Mouse (Mus musculus): Measurements from ENCODE around the gene Gm20388. TPM values are rescaled to one million over a fixed set of nuclear protein-coding genes. Genes with fewer than 3 reads are reported as not detected.

The Gm20388 gene
- total RNA-seq, 1 experiment: 27.0 TPM

GRCm38 (mm10) chr8:124193992-124194391 is 4283.4 kb downstream of the Gm20388 start:
- in situ Hi-C loops (cut with MboI; ENCODE audit: low sequenced_read_pairs in 2 of 2, unreplicated experiment in 2 of 2): no loop called here
- no peak for DNase-seq (ENCODE audit: low read depth, low spot score)
- Histone ChIP-seq H3K9me3 (ENCODE audit: control insufficient read depth, insufficient read depth, low read depth, low read length) (no peaks in the 10 kb centered on the region), H3K4me1 (ENCODE audit: control insufficient read depth in 2 of 2, insufficient read depth in 2 of 2, low read length in 2 of 2, poor library complexity in 1 of 2) (peaks cover 6 to 8% of the 10 kb centered on the region in 2 experiments; a peak in 2 of 4 replicates), H3K36me3 (ENCODE audit: control insufficient read depth, insufficient read depth, low read length, poor library complexity, severe bottlenecking) (no peaks in the 10 kb centered on the region), H3K27ac (ENCODE audit: insufficient read depth, low read depth, low read length, poor library complexity, severe bottlenecking) (no peak overlapping the region), H3K4me3 (ENCODE audit: insufficient read depth in 1 of 2, low read depth in 1 of 2, low read length in 2 of 2, poor library complexity in 1 of 2, severe bottlenecking in 1 of 2) (no peak overlapping the region), H3K9ac (ENCODE audit: insufficient read depth, low read depth, low read length, poor library complexity, severe bottlenecking) (no peak overlapping the region)
- TF ChIP-seq HCFC1 (IDR thresholded peaks at IDR 0.05; ENCODE audit: borderline replicate concordance, insufficient read depth, low read length): no peak
- no peak for TF ChIP-seq ZC3H11A (IDR thresholded peaks at IDR 0.05; ENCODE audit: borderline replicate concordance, low read depth, low read length)
- TF ChIP-seq ZNF384 (IDR thresholded peaks at IDR 0.05; ENCODE audit: low read depth, low read length): no peak
- TF ChIP-seq MAFK (IDR thresholded peaks at IDR 0.05; ENCODE audit: insufficient read depth, low read depth, low read length): no peak
- TF ChIP-seq CHD2 (IDR thresholded peaks at IDR 0.05; ENCODE audit: low read depth, low read length): no peak

- Histone ChIP-seq H3K4me1 (ENCODE audit: control insufficient read depth in 2 of 2, insufficient read depth in 2 of 2, low read length in 2 of 2, poor library complexity in 1 of 2) (peaks cover 8 to 9% of the 10 kb centered on the region in 2 experiments; a peak in 2 of 4 replicates), H3K27ac (ENCODE audit: insufficient read depth, low read depth, low read length, poor library complexity, severe bottlenecking) (no peak overlapping the region), H3K9ac (ENCODE audit: insufficient read depth, low read depth, low read length, poor library complexity, severe bottlenecking) (no peak overlapping the region), H3K4me3 (ENCODE audit: insufficient read depth in 1 of 2, low read depth in 1 of 2, low read length in 2 of 2, poor library complexity in 1 of 2, severe bottlenecking in 1 of 2) (no peak overlapping the region), H3K36me3 (ENCODE audit: control insufficient read depth, insufficient read depth, low read length, poor library complexity, severe bottlenecking) (no peaks in the 10 kb centered on the region), H3K9me3 (ENCODE audit: control insufficient read depth, insufficient read depth, low read depth, low read length) (no peaks in the 10 kb centered on the region)
- in situ Hi-C loops (cut with MboI; ENCODE audit: low sequenced_read_pairs in 2 of 2, unreplicated experiment in 2 of 2): no loop called here
- no peak for DNase-seq (ENCODE audit: low read depth, low spot score)
- TF ChIP-seq ZC3H11A (IDR thresholded peaks at IDR 0.05; ENCODE audit: borderline replicate concordance, low read depth, low read length) (no peak), HCFC1 (IDR thresholded peaks at IDR 0.05; ENCODE audit: borderline replicate concordance, insufficient read depth, low read length) (no peak), ZNF384 (IDR thresholded peaks at IDR 0.05; ENCODE audit: low read depth, low read length) (no peak), MAFK (IDR thresholded peaks at IDR 0.05; ENCODE audit: insufficient read depth, low read depth, low read length) (no peak), CHD2 (IDR thresholded peaks at IDR 0.05; ENCODE audit: low read depth, low read length) (no peak)
These were observed 4285.6 kb downstream of the Gm20388 start for GRCm38 (mm10) chr8:124196195-124196594.

GRCm38 (mm10) chr8:124196797-124197196 is 4286.2 kb downstream of the Gm20388 start:
- DNase-seq (ENCODE audit: low read depth, low spot score): no peak
- H3K9me3 ChIP-seq (ENCODE audit: control insufficient read depth, insufficient read depth, low read depth, low read length): no peaks in the 10 kb centered on the region
- peaks cover 8 to 9% of the 10 kb centered on the region in 2 experiments; a peak in 2 of 4 replicates for H3K4me1 ChIP-seq (ENCODE audit: control insufficient read depth in 2 of 2, insufficient read depth in 2 of 2, low read length in 2 of 2, poor library complexity in 1 of 2)
- no peaks in the 10 kb centered on the region for H3K36me3 ChIP-seq (ENCODE audit: control insufficient read depth, insufficient read depth, low read length, poor library complexity, severe bottlenecking)
- no peak overlapping the region for H3K9ac ChIP-seq (ENCODE audit: insufficient read depth, low read depth, low read length, poor library complexity, severe bottlenecking)
- H3K4me3 ChIP-seq (ENCODE audit: insufficient read depth in 1 of 2, low read depth in 1 of 2, low read length in 2 of 2, poor library complexity in 1 of 2, severe bottlenecking in 1 of 2): no peak overlapping the region
- no peak for TF ChIP-seq HCFC1 (IDR thresholded peaks at IDR 0.05; ENCODE audit: borderline replicate concordance, insufficient read depth, low read length)
- no peak for TF ChIP-seq ZNF384 (IDR thresholded peaks at IDR 0.05; ENCODE audit: low read depth, low read length)
- no peak for TF ChIP-seq CHD2 (IDR thresholded peaks at IDR 0.05; ENCODE audit: low read depth, low read length)
- no peak for TF ChIP-seq MAFK (IDR thresholded peaks at IDR 0.05; ENCODE audit: insufficient read depth, low read depth, low read length)
- TF ChIP-seq ZC3H11A (IDR thresholded peaks at IDR 0.05; ENCODE audit: borderline replicate concordance, low read depth, low read length): no peak
- in situ Hi-C loops (cut with MboI; ENCODE audit: low sequenced_read_pairs in 2 of 2, unreplicated experiment in 2 of 2): no loop called here
- no peak overlapping the region for H3K27ac ChIP-seq (ENCODE audit: insufficient read depth, low read depth, low read length, poor library complexity, severe bottlenecking)

DNA sequence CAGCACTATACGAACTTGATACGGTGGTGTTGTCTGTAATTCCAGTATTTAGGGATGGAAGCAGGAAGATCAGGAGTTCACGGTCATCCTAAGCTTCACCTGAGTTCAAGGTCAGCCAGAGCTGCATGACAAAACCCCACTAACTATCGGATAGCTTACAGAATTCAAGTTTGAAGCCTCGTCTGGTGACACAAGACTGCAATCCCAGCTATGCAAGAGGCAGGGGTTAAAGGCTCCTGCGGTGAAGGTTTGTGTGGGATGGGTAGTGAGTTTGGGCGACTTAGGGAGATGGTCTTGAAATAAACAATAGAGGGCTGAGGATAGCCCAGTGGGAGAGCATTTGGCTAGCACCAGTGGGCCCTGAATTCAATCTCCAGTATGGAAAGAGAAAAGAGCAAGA is 4287.6 kb downstream of the Gm20388 start:
- Histone ChIP-seq H3K9me3 (ENCODE audit: control insufficient read depth, insufficient read depth, low read depth, low read length) (no peaks in the 10 kb centered on the region), H3K4me3 (ENCODE audit: insufficient read depth in 1 of 2, low read depth in 1 of 2, low read length in 2 of 2, poor library complexity in 1 of 2, severe bottlenecking in 1 of 2) (no peak overlapping the region), H3K9ac (ENCODE audit: insufficient read depth, low read depth, low read length, poor library complexity, severe bottlenecking) (no peak overlapping the region), H3K27ac (ENCODE audit: insufficient read depth, low read depth, low read length, poor library complexity, severe bottlenecking) (0 out of 2 replicates have a peak overlapping the region, but pooled peaks have one; percentile 15), H3K4me1 (ENCODE audit: control insufficient read depth in 2 of 2, insufficient read depth in 2 of 2, low read length in 2 of 2, poor library complexity in 1 of 2) (peaks cover 8 to 9% of the 10 kb centered on the region in 2 experiments; a peak in 2 of 4 replicates), H3K36me3 (ENCODE audit: control insufficient read depth, insufficient read depth, low read length, poor library complexity, severe bottlenecking) (no peaks in the 10 kb centered on the region)
- TF ChIP-seq ZC3H11A (IDR thresholded peaks at IDR 0.05; ENCODE audit: borderline replicate concordance, low read depth, low read length) (no peak), HCFC1 (IDR thresholded peaks at IDR 0.05; ENCODE audit: borderline replicate concordance, insufficient read depth, low read length) (no peak), MAFK (IDR thresholded peaks at IDR 0.05; ENCODE audit: insufficient read depth, low read depth, low read length) (no peak), CHD2 (IDR thresholded peaks at IDR 0.05; ENCODE audit: low read depth, low read length) (no peak), ZNF384 (IDR thresholded peaks at IDR 0.05; ENCODE audit: low read depth, low read length) (no peak)
- in situ Hi-C loops (cut with MboI; ENCODE audit: low sequenced_read_pairs in 2 of 2, unreplicated experiment in 2 of 2): no loop called here
- DNase-seq (ENCODE audit: low read depth, low spot score): peak; percentile 30
